Mouse (Mus musculus): ENCODE results near the gene Phf12. TPM values are rescaled to one million over a fixed set of nuclear protein-coding genes. Genes with fewer than 3 reads are reported as not detected.

Gene Phf12
- total RNA-seq (2021): 10 to 100 TPM; 13.9 to 14.3 TPM
- long read RNA-seq, experiment 1, full-length matches to known transcripts: 1 of 7 reads
- long read RNA-seq, experiment 1, partial matches to known transcripts: 4 of 7 reads
- long read RNA-seq, experiment 1, other reads (novel, unspliced or antisense): 2 of 7 reads
- long read RNA-seq, experiment 2, full-length matches to known transcripts: 2 of 10 reads
- long read RNA-seq, experiment 2, partial matches to known transcripts: 5 of 10 reads
- long read RNA-seq, experiment 2, other reads (novel, unspliced or antisense): 3 of 10 reads

- peak; percentile 99 for DNase-seq (ENCODE audit: low spot score)
Observed at GRCm38 (mm10) chr11:77982441-77982905, at the start of gene Phf12. TSS of gene Phf12 (plus strand) at chr11:77982754.

GRCm38 (mm10) chr11:77934111-77934521, 48.4 kb upstream of the Phf12 start:
- no peak for DNase-seq (ENCODE audit: low spot score)

GRCm38 (mm10) chr11:77934568-77935311, 47.8 kb upstream of the Phf12 start:
- no peak for DNase-seq (ENCODE audit: low spot score)

- no peak for DNase-seq (ENCODE audit: low spot score)
Observed at GRCm38 (mm10) chr11:77936846-77937245, 45.7 kb upstream of the Phf12 start.

GRCm38 (mm10) chr11:77937649-77938410, 44.7 kb upstream of the Phf12 start:
- no peak for DNase-seq (ENCODE audit: low spot score)

GRCm38 (mm10) chr11:77942230-77942629, 40.3 kb upstream of the Phf12 start:
- DNase-seq (ENCODE audit: low spot score): no peak

- no peak for DNase-seq (ENCODE audit: low spot score)
Observed at GRCm38 (mm10) chr11:77947860-77948259, 34.7 kb upstream of the Phf12 start.

GRCm38 (mm10) chr11:77950125-77950685, 32.3 kb upstream of the Phf12 start:
- no peak for DNase-seq (ENCODE audit: low spot score)

GRCm38 (mm10) chr11:77950797-77951228, 31.7 kb upstream of the Phf12 start:
- no peak for DNase-seq (ENCODE audit: low spot score)

- no peak for DNase-seq (ENCODE audit: low spot score)
Observed at GRCm38 (mm10) chr11:77953671-77954070, 28.9 kb upstream of the Phf12 start.

- no peak for DNase-seq (ENCODE audit: low spot score)
Observed at GRCm38 (mm10) chr11:77956428-77956827, 26.1 kb upstream of the Phf12 start.

- no peak for DNase-seq (ENCODE audit: low spot score)
Observed at GRCm38 (mm10) chr11:77958268-77958667, 24.3 kb upstream of the Phf12 start.

- DNase-seq (ENCODE audit: low spot score): no peak
Observed at GRCm38 (mm10) chr11:77958932-77959331, 23.6 kb upstream of the Phf12 start.

- DNase-seq (ENCODE audit: low spot score): no peak
Observed at GRCm38 (mm10) chr11:77960199-77960598, 22.4 kb upstream of the Phf12 start.

- no peak for DNase-seq (ENCODE audit: low spot score)
Observed at GRCm38 (mm10) chr11:77960898-77961297, 21.7 kb upstream of the Phf12 start.

- DNase-seq (ENCODE audit: low spot score): no peak
Observed at GRCm38 (mm10) chr11:77962946-77963345, 19.6 kb upstream of the Phf12 start.

GRCm38 (mm10) chr11:77964415-77965095, 18.0 kb upstream of the Phf12 start:
- DNase-seq (ENCODE audit: low spot score): no peak

- DNase-seq (ENCODE audit: low spot score): no peak
Observed at GRCm38 (mm10) chr11:77965101-77966036, 17.2 kb upstream of the Phf12 start.

- DNase-seq (ENCODE audit: low spot score): no peak
Observed at GRCm38 (mm10) chr11:77966037-77966391, 16.5 kb upstream of the Phf12 start.

GRCm38 (mm10) chr11:77967114-77967513, 15.4 kb upstream of the Phf12 start:
- peak; percentile 75 for DNase-seq (ENCODE audit: low spot score)

Measured in gastrocnemius, adult 18-20 months (tissue).